Mouse (Mus musculus): ENCODE measurements around the gene Mier3. TPM values are rescaled to one million over a fixed set of nuclear protein-coding genes. Genes with fewer than 3 reads are reported as not detected.
"Not testable (repeated sequence)": the region's sequence is repeated elsewhere in the genome, so short reads cannot be mapped to it uniquely, and the experiment has no call there.

The Mier3 gene
- total RNA-seq, 2 experiments from 2014 or later: 15.1 to 17.6 TPM

GRCm38 (mm10) chr13:111686522-111687284, 5.9 kb downstream of the Mier3 start:
- intact Hi-C loops (cut with DNase I): loop anchor here (1.0 to 5.0 kb wide), 2 partner anchors 39 to 224 kb away; no protein-coding TSS in a partner anchor

DNA sequence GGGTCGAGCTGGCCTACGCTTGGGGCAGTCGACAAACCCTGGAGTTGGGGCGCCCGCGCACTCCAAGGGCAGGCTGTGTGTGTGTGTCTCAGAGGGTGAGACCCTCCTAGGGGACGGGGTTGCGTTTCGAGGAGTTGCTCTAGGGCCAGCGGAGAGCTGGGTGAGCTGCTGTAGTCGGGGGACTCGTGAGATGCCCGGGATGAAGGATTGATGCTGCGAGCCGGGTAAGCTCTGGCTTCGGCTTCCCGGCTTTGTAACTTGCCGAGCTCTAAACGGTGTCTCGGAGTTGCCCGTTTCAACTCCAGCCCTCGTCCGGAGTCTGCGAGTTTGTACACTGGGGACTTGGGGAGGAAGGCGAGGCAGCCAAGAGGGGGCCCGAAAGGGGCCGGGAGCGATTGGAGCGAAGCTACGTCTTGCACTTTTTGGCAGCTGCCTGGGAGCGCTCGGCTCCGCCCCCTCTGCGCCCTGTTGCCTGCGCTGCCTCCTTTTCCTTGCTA, 6.6 kb downstream of the Mier3 start:
- DNase-seq: peak; percentile 72 to 76
- intact Hi-C loops (cut with DNase I): loop anchor here (5.0 kb wide), 1 partner anchor 225 kb away; no protein-coding TSS in a partner anchor

More at GRCm38 (mm10) chr13:111686522-111687284, 5.9 kb downstream of the Mier3 start:
- DNase-seq: peak in 1 of 2 experiments; percentile 45

GRCm38 (mm10) chr13:111703396-111703795, 22.6 kb downstream of the Mier3 start:
- no peak for DNase-seq
- intact Hi-C loops (cut with DNase I): no loop called here

DNA sequence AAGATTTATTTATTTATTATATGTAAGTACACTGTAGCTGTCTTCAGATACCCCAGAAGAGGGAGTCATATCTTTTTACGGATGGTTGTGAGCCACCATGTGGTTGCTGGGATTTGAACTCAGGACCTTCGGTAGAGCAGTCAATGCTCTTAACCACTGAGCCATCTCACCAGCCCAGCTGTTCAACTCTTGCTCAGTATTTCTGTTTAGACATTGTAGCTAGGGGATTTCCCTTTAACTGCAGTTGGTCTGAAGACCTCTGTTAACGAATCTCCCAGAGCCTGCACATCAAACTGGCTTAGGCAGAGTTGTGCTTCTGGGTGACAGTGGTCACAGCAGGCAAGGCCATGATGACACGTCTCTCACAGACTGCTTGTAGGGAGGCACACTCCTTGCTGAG, 23.2 kb downstream of the Mier3 start:
- DNase-seq; intact Hi-C loops (cut with DNase I): not testable (repeated sequence)

GRCm38 (mm10) chr13:111710531-111710930, 29.8 kb downstream of the Mier3 start:
- no peak for DNase-seq
- intact Hi-C loops (cut with DNase I): no loop called here

DNA sequence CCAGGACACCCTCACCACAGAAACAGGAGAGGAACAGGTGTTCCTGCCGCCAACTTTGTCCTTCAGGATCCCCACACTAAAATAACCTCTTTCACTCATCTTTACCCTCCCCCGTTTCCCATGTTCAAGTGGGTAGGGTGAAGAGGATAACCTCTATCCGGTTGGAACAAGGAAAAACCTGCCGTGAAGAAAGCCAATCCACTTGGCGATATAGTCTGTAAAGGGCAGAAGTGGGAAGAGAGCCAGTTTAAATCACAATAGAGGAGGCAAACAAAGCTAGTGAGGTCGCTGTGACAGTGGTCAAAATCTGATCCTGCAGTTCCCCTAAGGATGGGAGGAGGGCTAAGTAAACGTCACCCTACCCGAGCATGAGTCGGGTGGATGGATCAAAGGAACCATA, 38.9 kb downstream of the Mier3 start:
- intact Hi-C loops (cut with DNase I): loop anchor here (5.0 kb wide), 1 partner anchor 227 kb away; the partner anchor contains the start of gene Gpbp1
- DNase-seq: no peak

DNA sequence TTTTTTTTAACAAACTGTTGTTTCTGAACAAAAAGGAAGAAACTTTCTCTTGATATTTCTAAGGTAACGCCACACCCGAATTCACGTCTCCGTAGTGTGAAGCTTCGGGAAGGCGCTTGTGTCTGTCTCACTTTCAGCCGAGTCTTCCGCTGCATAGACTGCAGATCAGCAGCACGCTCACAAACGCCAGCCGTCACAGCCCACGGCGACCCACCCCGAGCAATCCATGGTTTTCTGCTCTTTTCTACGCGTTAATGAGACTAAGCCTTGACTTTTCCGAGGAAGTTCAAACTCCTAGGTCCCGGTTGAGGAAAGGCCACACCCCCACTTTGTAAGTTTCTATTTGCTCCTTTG, 44.0 kb downstream of the Mier3 start:
- no peak for DNase-seq
- intact Hi-C loops (cut with DNase I): loop anchor here (1.0 to 5.0 kb wide), 3 partner anchors 38 to 262 kb away; partner anchors contain the start of gene Gpbp1

DNA sequence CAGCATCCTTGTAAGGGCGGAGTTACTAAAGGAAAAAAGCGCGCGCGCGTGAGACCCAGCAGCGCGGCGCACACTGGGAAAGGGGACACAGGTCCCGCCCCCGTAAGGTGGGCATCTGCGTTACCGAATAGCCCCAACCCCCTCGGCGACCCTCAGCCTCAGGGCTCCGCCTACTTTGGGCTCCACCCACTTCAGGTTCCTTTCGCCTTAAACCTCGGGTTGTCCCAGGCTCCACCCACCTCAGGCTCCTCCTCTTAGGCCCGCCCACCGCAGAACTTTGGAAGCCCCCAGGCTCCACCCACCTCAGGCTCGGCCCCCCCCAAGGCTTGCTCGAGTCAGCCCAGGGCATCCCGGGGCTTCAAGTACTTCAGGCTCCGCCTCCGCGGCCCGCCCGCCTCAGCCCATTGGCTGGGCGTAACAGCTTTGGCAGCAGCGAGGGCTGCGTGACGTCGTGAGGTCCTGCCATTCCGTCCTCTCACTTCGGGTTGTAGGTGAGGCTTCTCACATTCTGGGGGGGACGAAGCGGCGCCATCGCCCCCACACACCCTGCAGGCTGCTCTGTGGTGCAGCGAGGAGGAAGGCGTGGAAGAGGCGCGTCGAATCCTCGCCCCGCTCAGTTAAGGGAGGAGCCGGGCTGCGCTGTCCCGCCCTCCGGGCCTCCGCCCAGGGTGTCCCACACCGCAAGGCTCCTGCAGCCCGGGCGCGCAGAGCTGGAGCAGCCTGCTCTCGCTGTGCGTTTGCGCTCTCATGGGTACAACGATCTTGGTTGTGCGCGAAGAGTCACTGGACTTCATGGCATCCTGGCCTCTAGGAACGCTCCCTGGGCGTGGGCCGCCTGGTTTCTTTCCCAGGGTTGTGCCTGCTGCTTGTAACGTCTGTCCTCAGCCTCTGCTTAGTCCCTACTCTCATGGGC, 44.6 kb downstream of the Mier3 start:
- intact Hi-C loops (cut with DNase I): loop anchor here (1.0 to 5.0 kb wide), 3 partner anchors 17 to 263 kb away; no protein-coding TSS in a partner anchor
- DNase-seq: peak; percentile 96

GRCm38 (mm10) chr13:111726898-111727297, 46.1 kb downstream of the Mier3 start:
- DNase-seq: no peak
- intact Hi-C loops (cut with DNase I): loop anchor here (1.0 to 5.0 kb wide), 2 partner anchors 15 to 265 kb away; no protein-coding TSS in a partner anchor

GRCm38 (mm10) chr13:111741204-111741990, 60.6 kb downstream of the Mier3 start:
- no peak for DNase-seq
- intact Hi-C loops (cut with DNase I): no loop called here

- DNase-seq: peak; percentile 49 to 57
- intact Hi-C loops (cut with DNase I): loop anchor here (1.0 to 2.0 kb wide), 2 partner anchors 16 to 281 kb away; no protein-coding TSS in a partner anchor
Observed at GRCm38 (mm10) chr13:111741991-111742615, 61.3 kb downstream of the Mier3 start.

DNA sequence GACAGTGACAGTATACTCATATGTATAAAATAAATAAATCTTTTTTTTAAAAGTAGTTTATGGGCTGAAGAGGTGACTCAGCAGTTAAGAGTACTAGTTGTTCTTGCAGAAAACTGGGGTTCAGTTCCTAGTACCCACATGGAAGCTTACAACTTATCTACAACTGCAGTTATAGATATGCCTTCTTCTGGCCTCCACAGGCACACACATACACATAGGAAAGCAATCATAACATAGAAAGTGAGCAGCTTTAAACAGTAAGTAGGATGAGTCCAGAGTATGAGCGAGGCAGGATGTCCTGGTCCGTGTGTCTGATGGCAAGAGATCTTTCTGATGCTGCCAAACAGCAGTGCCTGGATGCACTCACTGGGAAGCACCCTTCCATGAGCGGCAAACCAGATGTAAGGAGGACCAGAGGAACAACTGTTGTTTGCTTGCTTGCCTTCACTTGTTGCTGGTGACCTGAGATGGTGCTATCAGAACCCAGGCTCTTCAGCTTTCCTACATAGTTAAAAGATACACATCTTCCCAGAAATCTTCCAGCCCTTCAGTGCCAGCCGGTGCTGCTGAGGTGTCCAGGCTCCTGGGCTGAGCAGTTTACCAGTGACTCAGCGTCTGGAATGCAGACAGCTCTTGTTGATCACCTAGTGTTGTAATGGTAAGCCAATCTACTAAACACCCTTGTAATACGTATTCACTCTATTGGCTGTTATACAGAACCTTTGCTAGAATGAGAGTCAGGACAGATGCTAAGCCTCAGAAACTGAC, 63.6 kb downstream of the Mier3 start:
- DNase-seq: no peak
- intact Hi-C loops (cut with DNase I): no loop called here

GRCm38 (mm10) chr13:111745216-111745615, 64.4 kb downstream of the Mier3 start:
- intact Hi-C loops (cut with DNase I): no loop called here
- DNase-seq: no peak

DNA sequence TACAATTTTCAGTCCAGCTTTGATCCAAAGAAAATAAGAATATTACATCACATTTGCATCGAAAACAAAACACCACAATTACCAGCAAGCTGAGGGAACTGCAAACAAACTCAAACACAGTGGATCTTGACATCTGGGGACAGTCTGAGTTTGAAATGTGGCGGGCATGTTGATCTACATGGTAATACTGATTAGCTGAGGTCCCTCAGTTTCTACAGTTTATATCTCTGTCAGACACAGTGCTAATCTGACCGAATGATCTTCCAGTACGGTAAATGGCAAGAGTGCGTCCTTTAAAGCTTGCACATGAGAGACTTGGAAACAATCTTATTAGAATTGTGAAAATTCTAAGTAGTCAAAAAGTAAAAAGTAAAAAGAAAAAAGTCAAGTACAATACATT, 66.1 kb downstream of the Mier3 start:
- intact Hi-C loops (cut with DNase I): no loop called here
- no peak for DNase-seq

DNA sequence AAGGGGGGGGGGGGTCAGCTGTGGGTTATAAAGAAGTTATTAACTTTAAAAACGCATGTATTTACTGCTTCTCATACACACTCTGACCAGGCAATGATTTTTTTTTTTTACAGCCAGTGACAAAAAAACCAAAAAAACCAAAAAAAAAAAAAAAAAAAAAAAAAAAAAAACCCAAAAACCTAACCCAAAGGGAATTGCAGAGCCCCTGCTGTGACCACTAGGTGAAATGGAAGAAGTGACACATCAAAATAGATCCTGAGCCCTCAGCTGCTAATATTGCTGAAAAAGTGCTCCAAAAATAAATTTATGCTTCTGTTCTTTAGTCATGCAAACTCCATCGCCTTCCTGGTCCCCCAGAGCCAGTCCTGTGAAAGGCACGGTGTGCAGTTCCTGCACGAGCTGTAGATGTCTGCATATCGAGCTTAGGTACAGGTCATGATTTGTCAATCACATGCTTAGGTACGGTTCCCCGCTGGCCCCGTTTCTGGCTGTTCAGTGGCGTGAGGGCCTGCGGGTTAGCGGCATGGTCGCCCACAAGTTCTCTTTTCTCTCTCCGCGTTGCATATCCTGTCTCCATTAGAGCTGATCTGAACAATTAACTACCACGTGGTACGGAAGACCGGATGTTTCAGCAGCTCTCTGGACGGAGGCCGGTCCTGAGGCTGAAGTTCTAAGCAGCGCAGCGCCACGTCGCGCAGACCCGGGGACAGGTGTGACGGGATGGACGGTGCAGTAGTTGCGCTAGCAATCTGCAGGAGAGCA, 67.7 kb downstream of the Mier3 start:
- DNase-seq: no peak
- intact Hi-C loops (cut with DNase I): no loop called here

GRCm38 (mm10) chr13:111753321-111753720, 72.5 kb downstream of the Mier3 start:
- intact Hi-C loops (cut with DNase I): no loop called here
- no peak for DNase-seq

DNA sequence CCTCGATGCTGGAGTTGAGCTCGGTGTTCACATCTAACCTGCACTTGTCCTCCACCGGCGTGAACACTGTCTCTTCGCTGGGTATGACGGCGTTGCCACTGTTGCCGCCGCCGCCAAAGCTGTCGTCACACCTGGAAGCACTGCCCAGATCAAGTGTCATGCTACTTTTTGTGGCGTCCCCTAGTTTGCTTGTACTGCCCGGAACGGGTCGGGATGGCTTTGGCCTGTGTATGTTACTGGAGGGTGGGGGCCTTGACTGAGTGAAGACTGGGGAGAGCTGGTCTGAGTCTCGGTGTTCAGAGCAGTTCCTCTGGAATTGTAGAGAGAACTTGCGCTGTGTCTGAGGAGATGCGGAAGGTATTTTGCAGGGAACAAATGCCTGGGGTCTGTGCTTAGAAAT, 74.6 kb downstream of the Mier3 start:
- no peak for DNase-seq
- intact Hi-C loops (cut with DNase I): no loop called here

GRCm38 (mm10) chr13:111755937-111756336, 75.2 kb downstream of the Mier3 start:
- DNase-seq: no peak
- intact Hi-C loops (cut with DNase I): no loop called here

Measured in heart, postnatal 36 days (tissue).